Mouse (Mus musculus): ENCODE measurements around the gene Akr7a5.

GRCm38 (mm10) chr4:139268242-139268641, 42.3 kb upstream of the Akr7a5 start:
- TF ChIP-seq POLR2A (IDR thresholded peaks at IDR 0.05; ENCODE audit: extremely low read depth, insufficient read depth, low read length) = no peak
- TF ChIP-seq CTCF (IDR thresholded peaks at IDR 0.05; ENCODE audit: low read depth, low read length) = no peak
